Mouse (Mus musculus): ENCODE results near the gene Uqcc2. TPM values are rescaled to one million over a fixed set of nuclear protein-coding genes. Genes with fewer than 3 reads are reported as not detected.

The Uqcc2 gene
- polyA plus RNA-seq, 1 experiment from 2014 or later: 326 TPM

DNA sequence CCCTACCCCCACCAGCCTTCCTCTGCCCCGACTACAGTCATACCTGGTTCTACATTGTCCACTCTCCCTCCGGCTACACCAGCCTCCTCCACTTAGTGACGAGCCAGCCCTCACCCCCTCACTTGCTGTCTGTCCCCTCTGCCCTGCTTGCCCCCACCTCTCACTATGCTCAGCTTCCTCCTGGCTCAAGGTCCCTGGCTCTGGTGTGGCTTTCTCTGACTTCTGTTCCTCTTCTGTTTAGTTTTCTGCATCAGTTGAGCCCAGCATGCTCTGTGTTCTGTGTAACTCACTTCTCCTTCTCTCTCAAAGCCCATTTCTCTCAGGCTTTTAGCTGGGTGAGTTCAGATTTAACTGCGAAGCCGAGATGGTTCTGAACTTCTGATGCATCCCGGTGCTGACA, 59.5 kb downstream of the Uqcc2 start:
- no peak for ATAC-seq (ENCODE audit: low FRiP score)
- H3K4me3 ChIP-seq (ENCODE audit: low read depth, low read length): no peak overlapping the region
- H3K9ac ChIP-seq (ENCODE audit: low read depth, low read length): no peak overlapping the region
- H3K27ac ChIP-seq (ENCODE audit: low read depth, low read length): no peak overlapping the region
- DNase-seq (ENCODE audit: low spot score): no peak
- peaks cover 3% of the 10 kb centered on the region; the same call in 1 of the 2 replicates for H3K9me3 ChIP-seq (ENCODE audit: control insufficient read depth, low read length)
- WGBS: 67% methylated on average over 6 of the region's 6 CpGs
- H3K4me2 ChIP-seq (replicated peaks; ENCODE audit: low read depth, low read length): no peak overlapping the region
- H3K27me3 ChIP-seq (ENCODE audit: control insufficient read depth, insufficient read depth, low read length): no peaks in the 10 kb centered on the region
- no peaks in the 10 kb centered on the region for H3K36me3 ChIP-seq (ENCODE audit: control insufficient read depth, insufficient read depth, low read length)
- peaks cover 5% of the 10 kb centered on the region for H3K4me1 ChIP-seq (replicated peaks; ENCODE audit: control insufficient read depth, insufficient read depth, low read length)

DNA sequence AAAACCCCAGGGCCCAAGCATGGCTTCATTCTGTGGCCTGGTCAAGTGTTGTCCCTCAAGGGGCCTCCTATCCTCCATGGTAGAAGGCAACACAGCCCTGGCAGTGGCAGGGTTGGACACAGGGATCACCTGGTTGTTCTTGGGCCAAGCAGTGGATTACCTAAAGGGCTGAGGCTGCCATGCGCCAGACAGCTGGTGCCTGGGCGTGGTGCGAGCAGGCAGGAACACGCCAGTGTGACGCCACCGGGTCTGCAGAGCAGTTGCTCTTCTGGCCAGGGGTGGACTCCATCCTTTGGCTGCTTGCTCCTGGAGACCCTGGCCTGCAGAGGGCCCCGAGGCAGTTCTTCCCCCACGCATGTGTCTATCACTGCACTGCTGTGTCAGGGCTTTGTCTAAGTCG, 59.9 kb downstream of the Uqcc2 start:
- H3K9me3 ChIP-seq (ENCODE audit: control insufficient read depth, low read length): peaks cover 3% of the 10 kb centered on the region; the same call in 1 of the 2 replicates
- H3K4me3 ChIP-seq (ENCODE audit: low read depth, low read length): no peak overlapping the region
- H3K4me1 ChIP-seq (replicated peaks; ENCODE audit: control insufficient read depth, insufficient read depth, low read length): peaks cover 5% of the 10 kb centered on the region
- H3K4me2 ChIP-seq (replicated peaks; ENCODE audit: low read depth, low read length): no peak overlapping the region
- no peaks in the 10 kb centered on the region for H3K36me3 ChIP-seq (ENCODE audit: control insufficient read depth, insufficient read depth, low read length)
- DNase-seq (ENCODE audit: low spot score) (no peak), ATAC-seq (ENCODE audit: low FRiP score) (no peak)
- WGBS: 79% methylated on average over 9 of the region's 9 CpGs
- no peak overlapping the region for H3K27ac ChIP-seq (ENCODE audit: low read depth, low read length)
- no peak overlapping the region for H3K9ac ChIP-seq (ENCODE audit: low read depth, low read length)
- no peaks in the 10 kb centered on the region for H3K27me3 ChIP-seq (ENCODE audit: control insufficient read depth, insufficient read depth, low read length)

DNA sequence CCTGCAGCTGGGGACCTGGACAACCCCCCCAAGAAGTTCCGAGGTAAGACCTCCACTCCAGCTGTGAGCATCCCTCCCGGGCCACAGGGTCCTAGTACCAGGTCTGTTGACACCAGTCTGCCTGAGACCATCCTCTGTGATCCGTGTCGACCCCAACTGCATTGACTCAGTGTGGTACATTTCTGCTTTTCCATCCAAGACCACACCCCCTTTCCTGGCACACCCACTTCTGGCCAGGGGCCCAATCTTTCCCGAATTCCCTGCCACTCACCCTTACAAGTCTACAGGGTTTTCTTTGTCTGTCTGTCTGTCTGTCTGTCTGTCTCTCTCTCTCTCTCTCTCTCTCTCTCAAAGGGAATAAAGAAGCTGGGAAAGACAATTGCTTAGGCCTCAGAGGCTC, 60.6 kb downstream of the Uqcc2 start:
- ATAC-seq (ENCODE audit: low FRiP score): no peak
- no peak overlapping the region for H3K4me3 ChIP-seq (ENCODE audit: low read depth, low read length)
- H3K36me3 ChIP-seq (ENCODE audit: control insufficient read depth, insufficient read depth, low read length): no peaks in the 10 kb centered on the region
- 80% methylated on average over 5 of the region's 5 CpGs for WGBS
- H3K4me1 ChIP-seq (replicated peaks; ENCODE audit: control insufficient read depth, insufficient read depth, low read length): peaks cover 5% of the 10 kb centered on the region
- H3K9ac ChIP-seq (ENCODE audit: low read depth, low read length): no peak overlapping the region
- peaks cover 3% of the 10 kb centered on the region; the same call in 1 of the 2 replicates for H3K9me3 ChIP-seq (ENCODE audit: control insufficient read depth, low read length)
- H3K27ac ChIP-seq (ENCODE audit: low read depth, low read length): no peak overlapping the region
- DNase-seq (ENCODE audit: low spot score): no peak
- H3K27me3 ChIP-seq (ENCODE audit: control insufficient read depth, insufficient read depth, low read length): no peaks in the 10 kb centered on the region
- H3K4me2 ChIP-seq (replicated peaks; ENCODE audit: low read depth, low read length): no peak overlapping the region

Other genes with a start within 250 kb of the Uqcc2 start
- 4.6 and 5.9 TPM in 2 replicates for gene Kifc5b, start 216.8 kb downstream of the Uqcc2 start, polyA plus RNA-seq (2014; fragmentation: Nextera tagmentation; extraction: Ambion mirVana)
- gene Phf1, start 200.9 kb downstream of the Uqcc2 start, polyA plus RNA-seq (2014; fragmentation: Nextera tagmentation; extraction: Ambion mirVana): 4.5 and 5.5 TPM in 2 replicates
- 135 and 154 TPM in 2 replicates for gene Cuta, start 194.3 kb downstream of the Uqcc2 start, polyA plus RNA-seq (2014; fragmentation: Nextera tagmentation; extraction: Ambion mirVana)
- gene Syngap1, start 192.7 kb downstream of the Uqcc2 start, polyA plus RNA-seq (2014; fragmentation: Nextera tagmentation; extraction: Ambion mirVana): 3.4 and 4.7 TPM in 2 replicates
- gene Zbtb9, start 160.7 kb downstream of the Uqcc2 start, polyA plus RNA-seq (2014; fragmentation: Nextera tagmentation; extraction: Ambion mirVana): 10.5 and 13.2 TPM in 2 replicates
- 7.4 and 9.5 TPM in 2 replicates for gene Bak1, start 104.9 kb downstream of the Uqcc2 start, polyA plus RNA-seq (2014; fragmentation: Nextera tagmentation; extraction: Ambion mirVana)
- 1.2 and 1.3 TPM in 2 replicates for gene Itpr3, start 76.6 kb downstream of the Uqcc2 start, polyA plus RNA-seq (2014; fragmentation: Nextera tagmentation; extraction: Ambion mirVana)
- gene Ip6k3, start 33.9 kb upstream of the Uqcc2 start, polyA plus RNA-seq (2014; fragmentation: Nextera tagmentation; extraction: Ambion mirVana): 0.23 and 0.49 TPM in 2 replicates
- 12.4 and 16.5 TPM in 2 replicates for gene Lemd2, start 70.6 kb upstream of the Uqcc2 start, polyA plus RNA-seq (2014; fragmentation: Nextera tagmentation; extraction: Ambion mirVana)

All from hindbrain, embryonic 11.5 days (tissue).